Mouse (Mus musculus) stomach, postnatal 0 days (tissue): Measurements from ENCODE around the gene Myo18b.

Experiments
- CTCF ChIP-seq: IDR thresholded peaks from 2 replicates; pipeline ENCODE4 v1.5.1; 2016; ENCODE audit warnings: antibody characterized with exemption, low read depth, mild to moderate bottlenecking, moderate library complexity
- EP300 ChIP-seq: optimal IDR thresholded peaks from 2 replicates; pipeline ENCODE3; 2016; ENCODE audit warnings: antibody characterized with exemption

- no peak for TF ChIP-seq EP300
- TF ChIP-seq CTCF, result no peak
Observed at GRCm38 (mm10) chr5:112735040-112735439, 161.1 kb downstream of the Myo18b start.
